In genomic region chr3:100366884-100367840, GRCm38 (mm10) we compare ENCODE assay signal across 23 mouse cellular contexts.
DNase-seq lines count a peak whose midpoint lies in the region; ATAC-seq and TF ChIP-seq lines count a peak whose summit lies in the region.
"Had no signal": no experiment of that assay in that cellular context is flagged by ENCODE, and none has a peak within 500 bp of the region (broad histone marks: within the 10 kb centered on the region; RNA-seq: fewer than 3 reads in every experiment).

No protein-coding gene starts in this region.

- no peak overlapping the region for H3K9ac ChIP-seq in MEL (ENCODE audit: control insufficient read depth, low read depth, low read length, poor library complexity, severe bottlenecking)
- no peak overlapping the region for H3K9ac ChIP-seq in stomach, postnatal 0 days (ENCODE audit: low read length)
- H3K9ac ChIP-seq: embryonic facial prominence, embryonic 13.5 days; hindbrain, embryonic 13.5 days; limb, embryonic 15.5 days; liver, postnatal 0 days; neural tube, embryonic 13.5 days had no signal

- no peak overlapping the region for H3K4me2 ChIP-seq in stomach, postnatal 0 days (replicated peaks; ENCODE audit: low read depth)
- H3K4me2 ChIP-seq: embryonic facial prominence, embryonic 13.5 days; hindbrain, embryonic 13.5 days; limb, embryonic 15.5 days; neural tube, embryonic 13.5 days had no signal

- peaks cover 3 to 9% of the 10 kb centered on the region in 2 experiments for H3K4me1 ChIP-seq in MEL (ENCODE audit: control insufficient read depth in 1 of 2, insufficient read depth in 2 of 2, low read length in 2 of 2)
- H3K4me1 ChIP-seq in stomach, postnatal 0 days (replicated peaks; ENCODE audit: control insufficient read depth, insufficient read depth): no peaks in the 10 kb centered on the region
- H3K4me1 ChIP-seq: embryonic facial prominence, embryonic 13.5 days; forebrain, embryonic 10.5 days; hindbrain, embryonic 13.5 days; neural tube, embryonic 13.5 days had no signal

- peak in 1 of 2 experiments; percentile 28; a peak in 2 of 4 replicates for TF ChIP-seq EP300 in MEL (IDR thresholded peaks at IDR 0.05; ENCODE audit: low read depth in 1 of 2, low read length in 2 of 2)
- no peak for TF ChIP-seq EP300 in stomach, postnatal 0 days (optimal IDR thresholded peaks at IDR 0.05)

- no peak for ATAC-seq in stomach, postnatal 0 days (ENCODE audit: low FRiP score, low TSS enrichment)
- ATAC-seq: liver, postnatal 0 days; midbrain, embryonic 16.5 days; Patski had no signal

- H3K36me3 ChIP-seq in MEL (ENCODE audit: control insufficient read depth in 1 of 2, insufficient read depth in 2 of 2, low read length in 2 of 2): peaks cover 0 to 10% of the 10 kb centered on the region in 2 experiments; a peak in 2 of 4 replicates
- no peaks in the 10 kb centered on the region for H3K36me3 ChIP-seq in stomach, postnatal 0 days (ENCODE audit: control insufficient read depth, insufficient read depth, low read length)
- H3K36me3 ChIP-seq: embryonic facial prominence, embryonic 13.5 days; forebrain, embryonic 10.5 days; hindbrain, embryonic 13.5 days; limb, embryonic 15.5 days; neural tube, embryonic 13.5 days had no signal

- no peaks in the 10 kb centered on the region for H3K27me3 ChIP-seq in MEL (ENCODE audit: control insufficient read depth in 1 of 2, insufficient read depth in 2 of 2, low read length in 2 of 2)
- H3K27me3 ChIP-seq in stomach, postnatal 0 days (ENCODE audit: control insufficient read depth, insufficient read depth, low read length): no peaks in the 10 kb centered on the region
- H3K27me3 ChIP-seq: CH12.LX; embryonic facial prominence, embryonic 13.5 days; hindbrain, embryonic 13.5 days; limb, embryonic 15.5 days; neural tube, embryonic 13.5 days; Patski had no signal

- TF ChIP-seq POLR2A in MEL (IDR thresholded peaks at IDR 0.05; ENCODE audit: control insufficient read depth in 1 of 2, insufficient read depth in 1 of 2, low read depth in 1 of 2, low read length in 2 of 2, poor library complexity in 1 of 2): no peak

- peak overlapping the region in 1 of 2 experiments; percentile 39; a peak in 2 of 4 replicates for H3K4me3 ChIP-seq in MEL (ENCODE audit: control insufficient read depth in 1 of 2, insufficient read depth in 1 of 2, low read depth in 2 of 2, low read length in 2 of 2)
- H3K4me3 ChIP-seq in stomach, postnatal 0 days (ENCODE audit: low read depth, low read length): no peak overlapping the region
- H3K4me3 ChIP-seq: embryonic facial prominence, embryonic 13.5 days; forebrain, embryonic 10.5 days; hindbrain, embryonic 13.5 days; left cerebral cortex, adult 2 months; limb, embryonic 15.5 days; neural tube, embryonic 13.5 days had no signal

- 66% methylated on average over 7 of the region's 7 CpGs for WGBS in stomach, postnatal 0 days

- peak; percentile 52 for DNase-seq in CD4-positive helper T cell, adult 2 months (ENCODE audit: low read depth, low spot score)
- DNase-seq in MEL (ENCODE audit: low read depth, low spot score): peak; percentile 85
- DNase-seq in kidney, adult 18-20 months: peak; percentile 17
- peak; percentile 9 to 65 for DNase-seq in kidney, postnatal 25 days
- DNase-seq in adrenal gland, postnatal 4 days (ENCODE audit: low spot score in 2 of 2): no peak
- DNase-seq in stomach, postnatal 0 days (ENCODE audit: low spot score): no peak
- DNase-seq in left cerebral cortex, postnatal 14 days (ENCODE audit: low spot score in 2 of 2): no peak
- DNase-seq in heart, postnatal 10 days: no peak
- DNase-seq: cerebellum, adult 11 months; cerebellum, postnatal 36 days; liver, postnatal 0 days; lung, postnatal 36 days; right cerebral cortex, postnatal 4 days; thymus, adult 2 months had no signal

- H3K9me3 ChIP-seq in MEL (replicated peaks; ENCODE audit: insufficient read depth, low read length): no peaks in the 10 kb centered on the region
- H3K9me3 ChIP-seq in stomach, postnatal 0 days (ENCODE audit: control insufficient read depth, low read length): no peaks in the 10 kb centered on the region
- H3K9me3 ChIP-seq: embryonic facial prominence, embryonic 13.5 days; forebrain, embryonic 10.5 days; hindbrain, embryonic 13.5 days; limb, embryonic 15.5 days; neural tube, embryonic 13.5 days had no signal

- H3K27ac ChIP-seq in MEL (ENCODE audit: control insufficient read depth, low read depth, low read length): peak overlapping the region; percentile 59
- H3K27ac ChIP-seq in stomach, postnatal 0 days (replicated peaks): no peak overlapping the region
- H3K27ac ChIP-seq: embryonic facial prominence, embryonic 13.5 days; forebrain, embryonic 10.5 days; hindbrain, embryonic 13.5 days; left cerebral cortex, adult 2 months; limb, embryonic 15.5 days; neural tube, embryonic 13.5 days had no signal

- no peaks in the 10 kb centered on the region for H3K79me2 ChIP-seq in MEL (ENCODE audit: control insufficient read depth, insufficient read depth, low read length, poor library complexity)

- intact Hi-C loops in left cerebral cortex, postnatal 14 days (cut with DNase I): no loop called here
- intact Hi-C loops in heart, postnatal 10 days (cut with DNase I): no loop called here

- TF ChIP-seq CTCF in MEL (IDR thresholded peaks at IDR 0.05 in 2 of 3, conservative IDR thresholded peaks at IDR 0.05 in 1 of 3; ENCODE audit: control insufficient read depth in 1 of 3, insufficient read depth in 1 of 3, low read depth in 2 of 3, low read length in 3 of 3, poor library complexity in 1 of 3, severe bottlenecking in 1 of 3): no peak
- TF ChIP-seq CTCF in stomach, postnatal 0 days (IDR thresholded peaks at IDR 0.05; ENCODE audit: low read depth): no peak

- TF ChIP-seq RAD21 in MEL (IDR thresholded peaks at IDR 0.05; ENCODE audit: low read depth, low read length): no peak

TF ChIP-seq in MEL, 35 proteins besides CTCF, POLR2A, EP300 and RAD21:
- TF ChIP-seq MAX (IDR thresholded peaks at IDR 0.05; ENCODE audit: low read length) (peak; percentile 36; the same call in 1 of the 2 replicates), ZC3H11A (IDR thresholded peaks at IDR 0.05; ENCODE audit: low read depth, low read length) (no peak), ELF1 (IDR thresholded peaks at IDR 0.05; ENCODE audit: low read depth, low read length) (no peak), TBP (IDR thresholded peaks at IDR 0.05; ENCODE audit: low read depth, low read length) (peak; percentile 17; the same call in 1 of the 2 replicates), JUND (IDR thresholded peaks at IDR 0.05; ENCODE audit: low read depth, low read length) (no peak), SIN3A (IDR thresholded peaks at IDR 0.05; ENCODE audit: low read length) (no peak), E2F4 (IDR thresholded peaks at IDR 0.05; ENCODE audit: borderline replicate concordance, low read depth, low read length) (no peak), RCOR1 (IDR thresholded peaks at IDR 0.05; ENCODE audit: low read depth, low read length) (0 out of 2 replicates have a peak, but pooled peaks have one; percentile 11), POLR2AphosphoS5 (IDR thresholded peaks at IDR 0.05; ENCODE audit: borderline replicate concordance, low read depth, low read length) (no peak), GATA1 (IDR thresholded peaks at IDR 0.05; ENCODE audit: low read depth, low read length) (peak; percentile 83), USF1 (IDR thresholded peaks at IDR 0.05; ENCODE audit: low read depth, low read length) (peak; percentile 64), SMC3 (IDR thresholded peaks at IDR 0.05; ENCODE audit: low read depth, low read length) (no peak), TAL1 (IDR thresholded peaks at IDR 0.05; ENCODE audit: low read length) (peak; percentile 35), MYC (IDR thresholded peaks at IDR 0.05; ENCODE audit: low read depth, low read length) (peak; percentile 71; the same call in 1 of the 2 replicates)

Comparison
In these comparisons a context has a peak if more than half of its experiments do, and no peak if none do; other contexts are left out.
1. DNase-seq: peak in CD4-positive helper T cell, adult 2 months (single experiment), MEL (single experiment), kidney, adult 18-20 months (single experiment) and kidney, postnatal 25 days (2 of 2); none in adrenal gland, postnatal 4 days (0 of 2), stomach, postnatal 0 days (single experiment), left cerebral cortex, postnatal 14 days (0 of 2) and heart, postnatal 10 days (0 of 2).